Mouse (Mus musculus) hindbrain, embryonic 11.5 days (tissue): ENCODE measurements around the gene Mrnip. TPM values are rescaled to one million over a fixed set of nuclear protein-coding genes. Genes with fewer than 3 reads are reported as not detected.

Source experiments
- ATAC-seq: fragments of 200-750 bp; cut with Nextera tagmentation; 2 replicates; pipeline ENCODE4 v1.8.0; 2017; ENCODE audit warnings: mild to moderate bottlenecking, moderate TSS enrichment, moderate library complexity; ENCODE audit not compliant: low FRiP score
- DNase-seq: peaks from one replicate; pipeline ENCODE4 v3.0.0-alpha.2; 2015; ENCODE audit warnings: low spot score
- H3K27ac ChIP-seq: fragments of 300-500 bp; sonication (generic); 2 replicates; pipeline ENCODE4 v1.5.1; 2014; ENCODE audit warnings: mild to moderate bottlenecking, low read depth, low read length
- H3K27me3 ChIP-seq: fragments of 300-500 bp; sonication (generic); 2 replicates; pipeline ENCODE4 v1.6.1; 2014; ENCODE audit warnings: mild to moderate bottlenecking, low read length, moderate library complexity, mixed read lengths; ENCODE audit not compliant: control insufficient read depth, insufficient read depth
- H3K36me3 ChIP-seq: fragments of 300-500 bp; sonication (generic); 2 replicates; pipeline ENCODE4 v1.6.1; 2014; ENCODE audit warnings: mild to moderate bottlenecking, low read length, moderate library complexity, mixed read lengths; ENCODE audit not compliant: control insufficient read depth, insufficient read depth
- H3K4me1 ChIP-seq: fragments of 300-500 bp; sonication (generic); replicated peaks from 2 replicates; pipeline ENCODE4 v1.6.1; 2014; ENCODE audit warnings: low read length, mixed read lengths; ENCODE audit not compliant: control insufficient read depth, insufficient read depth
- H3K4me2 ChIP-seq: fragments of 300-500 bp; sonication (generic); replicated peaks from 2 replicates; pipeline ENCODE4 v1.6.1; 2014; ENCODE audit warnings: mild to moderate bottlenecking, low read depth, low read length
- H3K4me3 ChIP-seq: fragments of 300-500 bp; sonication (generic); 2 replicates; pipeline ENCODE4 v1.5.1; 2014; ENCODE audit warnings: low read depth, low read length
- H3K9ac ChIP-seq: fragments of 300-500 bp; sonication (generic); 2 replicates; pipeline ENCODE4 v1.6.1; 2014; ENCODE audit warnings: low read depth, low read length
- H3K9me3 ChIP-seq: fragments of 300-500 bp; sonication (generic); 2 replicates; pipeline ENCODE4 v1.6.1; 2016; ENCODE audit warnings: low read length; ENCODE audit not compliant: control insufficient read depth
- WGBS: fragments of 180-500 bp; shearing (Covaris S2); extraction: QIAGEN DNeasy Blood & Tissue Kit; methylation state at CpG from one replicate; pipeline ENCODE4 v1.1.7; 2014; 5-methylcytosine and 5-hydroxymethylcytosine counted together
- polyA plus RNA-seq: library from polyadenylated mRNA; unstranded; fragments of >200 nt; fragmentation: Nextera tagmentation; extraction: Ambion mirVana; gene quantifications from 2 replicates; pipeline ENCODE4 v1.2.1, GENCODE M21; 2014

The Mrnip gene
- polyA plus RNA-seq, 1 experiment from 2014 or later, result 22.4 TPM

DNA sequence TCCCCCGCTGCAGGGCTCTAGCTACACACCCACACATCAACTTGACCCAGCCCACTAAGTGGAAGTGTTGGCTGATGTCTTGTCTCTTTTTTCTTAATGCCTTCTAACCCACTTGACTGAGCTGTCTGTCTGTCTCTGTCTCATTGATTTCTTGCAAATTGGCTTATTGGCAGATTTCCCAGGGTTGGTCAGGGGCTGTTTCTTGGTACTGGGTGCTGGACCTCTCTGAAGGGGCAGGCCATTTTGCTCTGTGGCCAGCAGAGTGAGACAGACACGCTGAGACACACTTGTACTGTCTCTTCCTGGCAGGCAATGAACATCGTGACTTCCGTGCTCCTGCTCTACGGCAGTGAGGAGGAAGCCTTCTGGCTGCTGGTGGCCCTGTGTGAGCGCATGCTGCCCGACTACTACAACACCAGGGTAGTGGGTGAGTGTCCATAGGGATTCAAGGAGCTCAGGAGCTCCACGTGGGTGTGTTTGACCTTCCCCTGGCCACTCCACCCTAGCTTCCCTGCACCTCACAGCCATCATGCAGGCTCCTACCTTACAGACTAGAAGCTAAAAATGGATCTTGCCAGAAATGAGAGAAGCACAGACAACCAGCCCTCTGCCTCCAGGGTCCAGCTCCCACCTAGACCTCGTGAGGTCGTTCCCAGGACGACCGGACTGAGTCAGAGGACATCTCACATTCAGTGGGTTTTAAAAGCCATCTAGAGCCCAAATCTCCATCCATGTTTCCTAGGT is 19.3 kb upstream of the Mrnip start:
- WGBS, result 85% methylated on average over 12 of the region's 12 CpGs
- DNase-seq (no peak), ATAC-seq (no peak)
- Histone ChIP-seq H3K36me3 (peaks cover 19% of the 10 kb centered on the region), H3K9ac (no peak overlapping the region), H3K27me3 (no peaks in the 10 kb centered on the region), H3K4me2 (no peak overlapping the region), H3K9me3 (no peaks in the 10 kb centered on the region), H3K27ac (no peak overlapping the region), H3K4me1 (no peaks in the 10 kb centered on the region), H3K4me3 (no peak overlapping the region)

- Histone ChIP-seq H3K4me3 (no peak overlapping the region), H3K9me3 (no peaks in the 10 kb centered on the region), H3K27ac (no peak overlapping the region), H3K36me3 (peaks cover 16% of the 10 kb centered on the region), H3K4me2 (no peak overlapping the region), H3K27me3 (no peaks in the 10 kb centered on the region), H3K9ac (no peak overlapping the region), H3K4me1 (no peaks in the 10 kb centered on the region)
- 87% methylated on average over 2 of the region's 2 CpGs for WGBS
- ATAC-seq (no peak), DNase-seq (no peak)
Measured at GRCm38 (mm10) chr11:50155785-50156184, 18.5 kb upstream of the Mrnip start.

- Histone ChIP-seq H3K4me1 (no peaks in the 10 kb centered on the region), H3K27ac (no peak overlapping the region), H3K4me3 (no peak overlapping the region), H3K9ac (no peak overlapping the region), H3K9me3 (no peaks in the 10 kb centered on the region), H3K36me3 (peaks cover 16% of the 10 kb centered on the region), H3K4me2 (no peak overlapping the region), H3K27me3 (no peaks in the 10 kb centered on the region)
- ATAC-seq, result no peak
- DNase-seq, result no peak
- WGBS, result 96% methylated on average over 16 of the region's 16 CpGs
Measured at GRCm38 (mm10) chr11:50156725-50157258, 17.5 kb upstream of the Mrnip start.

- DNase-seq (no peak), ATAC-seq (no peak)
- WGBS, result 94% methylated on average over 7 of the region's 7 CpGs
- Histone ChIP-seq H3K4me3 (no peak overlapping the region), H3K9ac (no peak overlapping the region), H3K36me3 (peaks cover 9% of the 10 kb centered on the region; the same call in 1 of the 2 replicates), H3K27me3 (no peaks in the 10 kb centered on the region), H3K27ac (no peak overlapping the region), H3K4me2 (no peak overlapping the region), H3K4me1 (no peaks in the 10 kb centered on the region), H3K9me3 (no peaks in the 10 kb centered on the region)
Measured at GRCm38 (mm10) chr11:50158346-50158745, 15.9 kb upstream of the Mrnip start.

DNA sequence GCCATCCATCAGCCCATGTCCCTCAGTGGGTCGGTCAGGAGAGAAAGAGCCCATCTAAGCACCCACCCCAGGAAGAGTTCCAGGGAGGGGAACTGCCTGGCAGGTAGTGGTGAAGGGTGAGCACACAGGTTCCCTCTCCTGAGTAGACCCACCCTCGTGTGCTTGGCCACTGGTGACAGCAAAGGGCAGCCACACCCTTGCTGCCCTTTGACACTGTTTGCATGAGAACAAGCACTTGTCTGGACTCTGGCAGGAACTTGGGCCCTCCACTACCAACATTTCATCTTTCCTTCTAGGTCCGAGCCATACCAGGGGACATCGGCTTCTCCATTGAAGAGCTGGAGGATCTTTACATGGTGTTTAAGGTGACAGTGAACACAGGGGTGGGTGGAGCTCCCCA is 14.9 kb upstream of the Mrnip start:
- Histone ChIP-seq H3K9me3 (no peaks in the 10 kb centered on the region), H3K27me3 (no peaks in the 10 kb centered on the region), H3K27ac (no peak overlapping the region), H3K4me1 (no peaks in the 10 kb centered on the region), H3K4me2 (no peak overlapping the region), H3K9ac (no peak overlapping the region), H3K36me3 (peaks cover 9% of the 10 kb centered on the region; the same call in 1 of the 2 replicates), H3K4me3 (no peak overlapping the region)
- ATAC-seq, result no peak
- DNase-seq, result no peak
- WGBS, result 81% methylated on average over 4 of the region's 4 CpGs

DNA sequence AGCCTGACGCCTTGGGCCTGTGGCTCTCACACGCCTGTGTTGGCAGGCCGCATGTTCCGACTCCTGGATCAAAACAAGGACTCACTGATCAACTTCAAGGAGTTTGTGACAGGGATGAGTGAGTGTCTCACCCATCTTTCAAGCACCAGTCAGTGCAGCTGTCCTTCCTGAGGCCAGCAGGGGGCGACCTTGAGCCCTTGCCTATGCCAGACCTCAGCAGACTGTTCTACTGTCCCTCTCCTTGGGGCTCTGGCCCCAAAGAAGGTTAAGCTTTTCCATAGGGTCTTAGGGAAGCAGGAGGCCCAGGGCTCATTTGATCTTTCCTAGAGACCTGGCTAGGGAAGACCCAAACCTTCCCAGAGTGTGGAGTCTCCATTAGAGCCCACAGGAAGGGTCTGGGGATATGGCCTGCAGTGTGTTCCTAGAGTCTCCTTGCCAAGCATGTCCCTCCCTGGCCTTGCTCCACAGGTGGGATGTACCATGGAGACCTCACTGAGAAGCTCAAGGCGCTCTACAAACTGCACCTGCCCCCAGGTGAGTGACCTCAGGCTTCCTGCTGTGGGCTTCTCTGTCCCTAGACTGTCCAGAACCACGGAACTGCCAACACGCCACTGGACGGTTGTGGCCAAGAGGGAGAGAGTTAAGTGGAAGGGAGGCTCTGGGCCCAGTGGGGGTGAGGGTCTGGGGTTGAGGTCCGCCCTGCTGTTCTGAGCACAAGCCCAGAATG is 12.5 kb upstream of the Mrnip start:
- H3K4me2 ChIP-seq, result no peak overlapping the region
- H3K27ac ChIP-seq, result no peak overlapping the region
- no peak overlapping the region for H3K9ac ChIP-seq
- WGBS, result 60% methylated on average over 10 of the region's 10 CpGs
- H3K9me3 ChIP-seq, result no peaks in the 10 kb centered on the region
- H3K4me1 ChIP-seq, result no peaks in the 10 kb centered on the region
- DNase-seq (peak; percentile 81), ATAC-seq (no peak)
- H3K4me3 ChIP-seq, result no peak overlapping the region
- peaks cover 7% of the 10 kb centered on the region; the same call in 1 of the 2 replicates for H3K36me3 ChIP-seq
- H3K27me3 ChIP-seq, result no peaks in the 10 kb centered on the region

DNA sequence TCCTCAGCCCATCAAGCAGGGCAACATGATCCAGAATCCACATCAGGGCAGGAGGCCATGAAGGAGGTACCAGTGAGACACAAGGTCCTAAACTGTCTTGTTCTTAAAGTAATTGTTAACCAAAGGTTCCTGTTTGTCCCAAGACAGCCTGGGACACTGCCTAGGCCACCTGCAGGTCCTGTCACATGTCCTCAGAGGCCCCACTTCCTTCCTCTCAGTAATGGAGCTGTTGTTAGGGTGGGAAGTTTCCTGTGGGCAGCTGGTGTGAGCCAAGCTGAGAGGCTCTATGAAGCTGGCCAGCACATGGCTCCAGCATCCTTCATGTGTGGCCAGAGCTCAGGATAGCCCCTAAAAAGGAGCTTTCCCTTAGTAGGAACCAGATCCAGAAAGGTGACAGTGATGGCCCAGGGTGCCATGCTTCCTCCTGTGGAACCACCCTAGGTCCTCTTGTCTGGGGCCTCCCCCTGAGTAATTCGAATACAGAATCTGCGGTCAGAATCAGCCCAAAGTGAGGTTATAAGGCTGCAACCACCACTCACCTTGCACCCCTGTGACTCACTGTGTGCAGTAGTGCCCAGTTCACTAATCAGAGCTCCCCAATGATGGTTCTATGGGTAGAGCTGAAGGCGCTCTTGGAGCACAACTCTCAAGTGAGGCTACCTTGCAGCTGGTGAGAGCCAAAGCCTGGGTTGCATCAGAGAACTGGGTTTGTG is 11.8 kb upstream of the Mrnip start:
- Histone ChIP-seq H3K4me1 (no peaks in the 10 kb centered on the region), H3K36me3 (peaks cover 2% of the 10 kb centered on the region; the same call in 1 of the 2 replicates), H3K4me2 (no peak overlapping the region), H3K4me3 (no peak overlapping the region), H3K27ac (no peak overlapping the region), H3K27me3 (no peaks in the 10 kb centered on the region), H3K9ac (no peak overlapping the region), H3K9me3 (no peaks in the 10 kb centered on the region)
- DNase-seq (no peak), ATAC-seq (no peak)
- WGBS, result 91% methylated on average over 3 of the region's 3 CpGs

DNA sequence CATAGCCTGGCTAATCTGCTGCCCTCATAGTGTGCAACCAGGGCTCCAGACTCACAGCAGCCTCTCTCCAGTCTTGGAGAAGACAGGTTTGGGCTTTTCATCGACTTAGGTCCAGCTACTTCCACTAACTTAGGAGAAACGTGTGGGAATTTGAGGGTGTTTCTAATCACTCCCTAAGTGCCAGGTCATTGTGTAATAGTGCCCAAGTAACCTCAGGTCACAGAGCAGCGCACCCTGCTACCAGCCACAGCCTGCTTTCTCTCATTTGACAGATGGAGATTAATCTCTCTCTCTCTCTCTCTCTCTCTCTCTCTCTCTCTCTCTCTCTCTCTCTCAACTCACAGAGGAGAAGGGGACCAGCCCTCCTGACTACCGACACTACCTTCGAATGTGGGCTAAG is 5.9 kb upstream of the Mrnip start:
- no peaks in the 10 kb centered on the region for H3K9me3 ChIP-seq
- WGBS, result 87% methylated on average over 5 of the region's 5 CpGs
- no peak overlapping the region for H3K4me2 ChIP-seq
- no peaks in the 10 kb centered on the region for H3K4me1 ChIP-seq
- H3K4me3 ChIP-seq, result no peak overlapping the region
- no peak for DNase-seq
- H3K9ac ChIP-seq, result no peak overlapping the region
- no peak for ATAC-seq
- H3K27ac ChIP-seq, result no peak overlapping the region
- no peaks in the 10 kb centered on the region for H3K27me3 ChIP-seq
- no peaks in the 10 kb centered on the region for H3K36me3 ChIP-seq
